Mouse (Mus musculus): ENCODE results near the gene Pithd1. TPM values are rescaled to one million over a fixed set of nuclear protein-coding genes. Genes with fewer than 3 reads are reported as not detected.
A peak's percentile ranks its signal among the peaks of the same experiment; 100 is the strongest.

Pithd1 gene
- polyA plus RNA-seq, 1 experiment = 56.1 TPM

DNA sequence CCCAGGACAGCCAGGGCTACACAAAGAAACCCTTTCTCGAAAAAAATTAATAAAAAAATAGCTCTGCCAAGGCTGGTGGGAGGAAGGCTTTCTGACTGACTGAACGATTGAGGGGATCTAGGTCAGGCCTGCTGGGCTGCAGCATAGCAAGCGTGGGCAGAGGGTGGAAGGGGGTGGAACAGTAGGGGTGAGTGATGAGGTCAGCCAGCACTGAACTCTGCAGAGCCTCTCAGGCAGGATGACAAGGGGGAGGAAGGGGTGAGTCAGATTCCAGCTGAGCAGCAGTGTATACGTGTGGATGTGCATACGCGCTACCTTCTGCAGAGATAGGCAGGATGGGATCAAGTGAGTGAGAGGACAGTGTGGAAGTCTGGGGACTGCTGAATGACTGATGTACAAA, 37.2 kb downstream of the Pithd1 start:
- Histone ChIP-seq H3K4me1 (ENCODE audit: control insufficient read depth, insufficient read depth, low read length) (peaks cover 11% of the 10 kb centered on the region), H3K4me3 (ENCODE audit: control insufficient read depth, low read depth, low read length) (no peak overlapping the region), H3K27ac (ENCODE audit: control insufficient read depth, insufficient read depth, low read depth, low read length) (no peak overlapping the region), H3K27me3 (ENCODE audit: control insufficient read depth, insufficient read depth, low read length) (no peaks in the 10 kb centered on the region), H3K36me3 (ENCODE audit: control insufficient read depth, insufficient read depth, low read length) (no peaks in the 10 kb centered on the region)
- no peak for TF ChIP-seq POLR2A (IDR thresholded peaks at IDR 0.05; ENCODE audit: control insufficient read depth, low read depth, low read length)

DNA sequence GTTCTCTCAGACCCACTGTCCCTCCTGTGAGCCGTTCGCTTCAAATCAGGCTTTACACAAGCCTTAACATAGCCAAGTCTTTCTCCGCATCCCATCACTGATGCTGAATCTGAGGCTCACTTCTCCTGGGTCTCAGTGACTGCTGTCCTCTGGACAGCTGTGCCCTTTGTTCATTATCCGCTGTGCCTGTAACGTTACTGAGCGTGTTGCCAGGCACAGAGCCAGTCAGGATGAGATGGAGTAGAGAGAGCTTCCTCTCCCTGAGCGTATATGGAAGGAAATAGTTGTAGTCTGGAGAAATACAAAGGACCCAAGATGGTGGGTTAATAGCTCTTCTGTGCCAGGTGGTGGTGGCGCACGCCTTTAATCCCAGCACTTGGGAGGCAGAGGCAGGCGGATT, 37.6 kb downstream of the Pithd1 start:
- H3K36me3 ChIP-seq (ENCODE audit: control insufficient read depth, insufficient read depth, low read length) = no peaks in the 10 kb centered on the region
- TF ChIP-seq POLR2A (IDR thresholded peaks at IDR 0.05; ENCODE audit: control insufficient read depth, low read depth, low read length) (no peak), CTCF (IDR thresholded peaks at IDR 0.05; ENCODE audit: control insufficient read depth, insufficient read depth, insufficient replicate concordance, low read depth, low read length) (no peak)
- H3K27ac ChIP-seq (ENCODE audit: control insufficient read depth, insufficient read depth, low read depth, low read length) = no peak overlapping the region

DNA sequence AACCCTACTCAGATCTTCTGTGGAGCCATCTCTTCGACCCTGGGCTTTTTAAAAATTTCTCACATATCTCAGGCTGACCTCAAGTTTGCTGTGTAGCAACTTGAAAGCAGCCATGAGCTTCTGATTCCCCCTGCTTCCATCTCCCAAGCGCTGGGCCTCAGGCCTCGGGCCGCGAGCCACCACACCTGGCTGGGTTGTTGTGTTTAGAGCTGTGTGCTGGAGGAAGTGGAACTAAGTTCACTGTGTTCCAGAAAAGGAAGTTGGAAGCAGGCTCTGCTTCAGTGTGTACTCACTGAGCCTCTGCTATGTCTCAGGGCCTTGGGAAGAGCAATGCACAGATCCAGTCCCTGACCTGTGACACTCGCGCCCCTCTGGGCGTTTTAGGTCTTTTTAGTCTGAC, 38.9 kb downstream of the Pithd1 start:
- peaks cover 11% of the 10 kb centered on the region for H3K4me1 ChIP-seq (ENCODE audit: control insufficient read depth, insufficient read depth, low read length)
- no peaks in the 10 kb centered on the region for H3K36me3 ChIP-seq (ENCODE audit: control insufficient read depth, insufficient read depth, low read length)
- no peak for TF ChIP-seq CTCF (IDR thresholded peaks at IDR 0.05; ENCODE audit: control insufficient read depth, insufficient read depth, insufficient replicate concordance, low read depth, low read length)
- TF ChIP-seq POLR2A (IDR thresholded peaks at IDR 0.05; ENCODE audit: control insufficient read depth, low read depth, low read length) = no peak
- no peaks in the 10 kb centered on the region for H3K27me3 ChIP-seq (ENCODE audit: control insufficient read depth, insufficient read depth, low read length)
- no peak overlapping the region for H3K4me3 ChIP-seq (ENCODE audit: control insufficient read depth, low read depth, low read length)
- H3K27ac ChIP-seq (ENCODE audit: control insufficient read depth, insufficient read depth, low read depth, low read length) = no peak overlapping the region

More for the DNA sequence above, 37.6 kb downstream of the Pithd1 start:
- Histone ChIP-seq H3K4me1 (ENCODE audit: control insufficient read depth, insufficient read depth, low read length) (peaks cover 11% of the 10 kb centered on the region), H3K4me3 (ENCODE audit: control insufficient read depth, low read depth, low read length) (no peak overlapping the region), H3K27me3 (ENCODE audit: control insufficient read depth, insufficient read depth, low read length) (no peaks in the 10 kb centered on the region)

DNA sequence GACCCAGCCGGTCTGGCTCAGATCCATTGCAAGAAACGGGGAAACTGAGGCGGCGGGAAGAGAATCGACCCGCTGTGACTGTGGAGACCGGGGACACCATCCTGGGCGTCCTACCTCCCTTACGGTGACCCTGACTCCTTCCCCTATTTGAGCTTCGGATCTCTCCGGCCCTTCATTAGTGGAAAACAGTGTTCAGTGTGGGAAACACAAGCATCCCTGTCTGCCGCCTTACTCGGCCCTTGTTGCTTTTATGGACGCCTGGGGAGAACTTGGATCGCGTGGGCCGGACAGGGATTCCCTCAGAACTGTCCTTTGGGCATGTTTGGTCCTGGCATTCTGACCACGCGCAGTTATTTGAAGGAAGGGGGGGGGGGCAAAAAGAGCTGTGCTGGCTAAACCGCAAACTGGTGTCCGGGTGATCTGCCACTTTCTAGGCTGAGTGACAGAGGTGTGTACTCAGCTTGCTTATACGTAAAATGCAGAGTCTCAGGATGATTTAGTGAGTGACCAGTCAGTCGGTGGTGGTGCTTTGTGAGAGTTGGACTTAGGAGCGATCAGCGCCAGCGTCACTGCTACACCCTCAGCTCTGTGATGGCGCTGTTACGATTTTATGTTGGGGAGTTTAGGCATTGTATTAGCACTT, 40.3 kb downstream of the Pithd1 start:
- peaks cover 10% of the 10 kb centered on the region for H3K4me1 ChIP-seq (ENCODE audit: control insufficient read depth, insufficient read depth, low read length)
- H3K27ac ChIP-seq (ENCODE audit: control insufficient read depth, insufficient read depth, low read depth, low read length) = peak overlapping the region; percentile 59
- H3K27me3 ChIP-seq (ENCODE audit: control insufficient read depth, insufficient read depth, low read length) = no peaks in the 10 kb centered on the region
- TF ChIP-seq CTCF (IDR thresholded peaks at IDR 0.05; ENCODE audit: control insufficient read depth, insufficient read depth, insufficient replicate concordance, low read depth, low read length) (no peak), POLR2A (IDR thresholded peaks at IDR 0.05; ENCODE audit: control insufficient read depth, low read depth, low read length) (no peak)
- no peaks in the 10 kb centered on the region for H3K36me3 ChIP-seq (ENCODE audit: control insufficient read depth, insufficient read depth, low read length)
- H3K4me3 ChIP-seq (ENCODE audit: control insufficient read depth, low read depth, low read length) = peak overlapping the region; percentile 84

DNA sequence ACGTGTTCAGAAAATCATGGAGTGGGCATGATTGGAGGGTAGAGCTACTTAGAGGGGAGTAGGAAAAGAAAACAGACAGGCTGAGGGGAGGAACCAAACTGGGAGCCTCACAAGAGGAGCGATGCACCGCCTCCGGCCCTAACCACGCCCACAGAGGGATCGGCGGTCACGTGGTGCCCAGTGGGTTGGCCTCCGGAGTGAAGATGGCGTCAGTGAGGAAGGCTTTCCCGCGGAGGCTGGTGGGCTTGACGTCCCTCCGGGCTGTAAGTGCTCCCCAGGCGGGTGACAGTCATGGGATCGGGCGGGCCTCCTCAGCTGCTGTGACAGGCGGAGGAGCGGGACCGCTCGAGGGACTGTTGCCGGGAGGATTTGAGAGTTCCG, 40.8 kb downstream of the Pithd1 start, which contains the start of gene Hmgcl:
TSS of gene Hmgcl (plus strand) at position 171 of the 381 bp plus-strand sequence.
- Histone ChIP-seq H3K27ac (ENCODE audit: control insufficient read depth, insufficient read depth, low read depth, low read length) (peak within 1 kb of the TSS; percentile 59), H3K4me1 (ENCODE audit: control insufficient read depth, insufficient read depth, low read length) (peaks cover 10% of the 10 kb centered on the region), H3K4me3 (ENCODE audit: control insufficient read depth, low read depth, low read length) (peak within 1 kb of the TSS; percentile 84), H3K27me3 (ENCODE audit: control insufficient read depth, insufficient read depth, low read length) (no peaks in the 10 kb centered on the region), H3K36me3 (ENCODE audit: control insufficient read depth, insufficient read depth, low read length) (no peaks in the 10 kb centered on the region)
- no peak for TF ChIP-seq CTCF (IDR thresholded peaks at IDR 0.05; ENCODE audit: control insufficient read depth, insufficient read depth, insufficient replicate concordance, low read depth, low read length)
- peak; percentile 77 for TF ChIP-seq POLR2A (IDR thresholded peaks at IDR 0.05; ENCODE audit: control insufficient read depth, low read depth, low read length)

DNA sequence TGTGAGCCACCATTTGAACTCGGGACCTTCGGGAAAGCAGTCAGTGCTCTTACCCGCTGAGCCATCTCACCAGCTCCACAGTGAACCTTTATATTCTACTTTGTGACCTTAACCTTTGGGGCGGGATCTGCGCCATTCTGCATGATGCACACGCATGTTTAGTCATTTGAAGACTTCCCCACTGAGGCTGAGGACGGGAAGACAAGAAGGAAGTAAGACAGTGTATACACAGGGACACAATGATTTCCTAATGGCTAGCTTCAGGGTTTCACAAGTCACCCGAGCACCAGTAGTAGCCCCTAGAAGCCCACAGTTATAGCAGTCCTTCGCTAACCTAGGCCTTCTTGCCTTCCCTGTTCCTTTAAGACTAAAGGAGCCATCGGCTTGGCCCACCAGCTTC, 41.4 kb downstream of the Pithd1 start:
- Histone ChIP-seq H3K4me1 (ENCODE audit: control insufficient read depth, insufficient read depth, low read length) (peaks cover 10% of the 10 kb centered on the region), H3K4me3 (ENCODE audit: control insufficient read depth, low read depth, low read length) (peak overlapping the region; percentile 84), H3K36me3 (ENCODE audit: control insufficient read depth, insufficient read depth, low read length) (no peaks in the 10 kb centered on the region), H3K27ac (ENCODE audit: control insufficient read depth, insufficient read depth, low read depth, low read length) (peak overlapping the region; percentile 47; the same call in 1 of the 2 replicates), H3K27me3 (ENCODE audit: control insufficient read depth, insufficient read depth, low read length) (no peaks in the 10 kb centered on the region)
- no peak for TF ChIP-seq POLR2A (IDR thresholded peaks at IDR 0.05; ENCODE audit: control insufficient read depth, low read depth, low read length)
- TF ChIP-seq CTCF (IDR thresholded peaks at IDR 0.05; ENCODE audit: control insufficient read depth, insufficient read depth, insufficient replicate concordance, low read depth, low read length) = no peak

DNA sequence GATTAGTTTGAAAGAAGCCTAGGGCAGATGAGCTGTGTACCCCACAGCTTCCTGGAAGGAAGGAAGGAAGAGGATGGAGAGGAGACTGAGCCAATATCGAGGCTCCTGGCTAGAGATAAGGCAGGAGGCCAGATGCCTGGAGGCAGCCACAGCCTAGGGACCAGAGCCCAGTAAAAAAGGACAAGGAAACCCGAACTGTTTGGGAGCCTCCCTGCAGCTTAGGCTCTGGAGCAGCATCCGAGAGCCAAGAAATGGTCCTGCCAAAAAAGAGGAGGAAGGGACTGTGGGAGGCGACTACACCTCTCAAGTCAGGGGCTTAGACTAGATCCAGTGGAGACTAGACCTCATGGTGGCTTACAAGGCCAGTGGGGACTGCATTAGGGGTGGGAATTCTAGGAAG, 43.7 kb downstream of the Pithd1 start:
- Histone ChIP-seq H3K4me1 (ENCODE audit: control insufficient read depth, insufficient read depth, low read length) (peaks cover 10% of the 10 kb centered on the region), H3K4me3 (ENCODE audit: control insufficient read depth, low read depth, low read length) (no peak overlapping the region), H3K27ac (ENCODE audit: control insufficient read depth, insufficient read depth, low read depth, low read length) (no peak overlapping the region), H3K27me3 (ENCODE audit: control insufficient read depth, insufficient read depth, low read length) (no peaks in the 10 kb centered on the region), H3K36me3 (ENCODE audit: control insufficient read depth, insufficient read depth, low read length) (no peaks in the 10 kb centered on the region)
- TF ChIP-seq POLR2A (IDR thresholded peaks at IDR 0.05; ENCODE audit: control insufficient read depth, low read depth, low read length) (no peak), CTCF (IDR thresholded peaks at IDR 0.05; ENCODE audit: control insufficient read depth, insufficient read depth, insufficient replicate concordance, low read depth, low read length) (no peak)
